Mouse (Mus musculus) olfactory bulb, adult 2 months (tissue): ENCODE data around the gene Olfr918.

ENCODE experiments used
- CTCF ChIP-seq: fragments of 200-500 bp; IDR thresholded peaks from 2 replicates; pipeline ENCODE4 v1.5.1; 2012; ENCODE audit warnings: low read depth, mild to moderate bottlenecking, low read length, moderate library complexity; ENCODE audit not compliant: insufficient read depth
- POLR2A ChIP-seq: fragments of 200-500 bp; IDR thresholded peaks from 2 replicates; pipeline ENCODE4 v1.6.1; 2012; ENCODE audit warnings: mild to moderate bottlenecking, low read depth, low read length, moderate library complexity; ENCODE audit not compliant: insufficient read depth

GRCm38 (mm10) chr9:38724044-38724443, 49.6 kb upstream of the Olfr918 start:
- no peak for TF ChIP-seq POLR2A
- TF ChIP-seq CTCF: no peak
